Mouse (Mus musculus) kidney, postnatal 0 days (tissue): ENCODE results near the gene Slc6a13. TPM values are rescaled to one million over a fixed set of nuclear protein-coding genes. Genes with fewer than 3 reads are reported as not detected.

Experiments used
- ATAC-seq: fragments of 200-750 bp; cut with Nextera tagmentation; replicated peaks from 2 replicates; pipeline ENCODE4 v1.8.0; 2017; ENCODE audit warnings: low read depth, moderate number of reproducible peaks, moderate TSS enrichment, moderate library complexity; ENCODE audit not compliant: low FRiP score
- DNase-seq: peaks from one replicate; pipeline ENCODE4 v3.0.0-alpha.2; 2016; ENCODE audit warnings: low spot score
- H3K27ac ChIP-seq: fragments of 300-500 bp; sonication (generic); 2 replicates; pipeline ENCODE4 v1.5.1; 2014; ENCODE audit warnings: mild to moderate bottlenecking
- H3K27me3 ChIP-seq: fragments of 300-500 bp; sonication (generic); 2 replicates; pipeline ENCODE4 v1.6.1; 2014; ENCODE audit warnings: low read length, mixed read lengths; ENCODE audit not compliant: insufficient read depth
- H3K36me3 ChIP-seq: fragments of 300-500 bp; sonication (generic); 2 replicates; pipeline ENCODE4 v1.6.1; 2014; ENCODE audit warnings: low read length, mixed read lengths; ENCODE audit not compliant: insufficient read depth
- H3K4me1 ChIP-seq: fragments of 300-500 bp; sonication (generic); replicated peaks from 2 replicates; pipeline ENCODE4 v1.6.1; 2014; ENCODE audit warnings: antibody characterized with exemption, low read length, mixed read lengths; ENCODE audit not compliant: insufficient read depth
- H3K4me2 ChIP-seq: fragments of 300-500 bp; sonication (generic); 2 replicates; pipeline ENCODE4 v1.6.1; 2014; ENCODE audit warnings: mild to moderate bottlenecking, low read length, moderate library complexity, mixed read lengths
- H3K4me3 ChIP-seq: fragments of 300-500 bp; sonication (generic); replicated peaks from 2 replicates; pipeline ENCODE4 v1.5.1; 2014; ENCODE audit warnings: low read depth, low read length
- H3K9ac ChIP-seq: fragments of 300-500 bp; sonication (generic); 2 replicates; pipeline ENCODE4 v1.6.1; 2014; ENCODE audit warnings: low read depth, low read length
- H3K9me3 ChIP-seq: fragments of 300-500 bp; sonication (generic); replicated peaks from 2 replicates; pipeline ENCODE4 v1.6.1; 2016; ENCODE audit warnings: low read length, inconsistent platforms, mixed read lengths
- CTCF ChIP-seq: IDR thresholded peaks from 2 replicates; pipeline ENCODE4 v1.5.1; 2016; ENCODE audit warnings: antibody characterized with exemption, low read depth, mild to moderate bottlenecking, moderate library complexity
- WGBS: fragments of 180-500 bp; shearing (Covaris S2); extraction: QIAGEN DNeasy Blood & Tissue Kit; methylation state at CpG from one replicate; pipeline ENCODE4 v1.1.7; 2014; 5-methylcytosine and 5-hydroxymethylcytosine counted together
- polyA plus RNA-seq: library from polyadenylated mRNA; unstranded; fragments of >200 nt; fragmentation: Nextera tagmentation; extraction: Ambion mirVana; gene quantifications from 2 replicates; pipeline ENCODE4 v1.2.1, GENCODE M21; 2015

Gene Slc6a13
- polyA plus RNA-seq, 1 experiment from 2014 or later = 43.8 TPM

GRCm38 (mm10) chr6:121300504-121300903 lies 477 bp downstream of the Slc6a13 start:
- WGBS = 30% methylated on average over 9 of the region's 9 CpGs
- H3K9ac ChIP-seq = 0 out of 2 replicates have a peak overlapping the region, but pooled peaks have one; percentile 23
- H3K4me3 ChIP-seq = 0 out of 2 replicates have a peak overlapping the region, but pooled peaks have one; percentile 9
- DNase-seq = peak; percentile 17
- no peaks in the 10 kb centered on the region for H3K27me3 ChIP-seq
- peaks cover 7% of the 10 kb centered on the region; the same call in 1 of the 2 replicates for H3K4me1 ChIP-seq
- H3K9me3 ChIP-seq = no peaks in the 10 kb centered on the region
- H3K4me2 ChIP-seq = peak overlapping the region; percentile 42
- TF ChIP-seq CTCF = no peak
- H3K27ac ChIP-seq = peak overlapping the region; percentile 75
- H3K36me3 ChIP-seq = no peaks in the 10 kb centered on the region
- ATAC-seq = peak; percentile 80

GRCm38 (mm10) chr6:121303466-121304220 lies 3.6 kb downstream of the Slc6a13 start:
- H3K9me3 ChIP-seq = no peaks in the 10 kb centered on the region
- H3K27me3 ChIP-seq = no peaks in the 10 kb centered on the region
- no peak overlapping the region for H3K4me3 ChIP-seq
- no peak overlapping the region for H3K9ac ChIP-seq
- DNase-seq = peak; percentile 50
- no peak for TF ChIP-seq CTCF
- no peaks in the 10 kb centered on the region for H3K36me3 ChIP-seq
- WGBS = 59% methylated on average over 10 of the region's 10 CpGs
- H3K4me2 ChIP-seq = no peak overlapping the region
- peak overlapping the region; percentile 56 for H3K27ac ChIP-seq
- peaks cover 7% of the 10 kb centered on the region; the same call in 1 of the 2 replicates for H3K4me1 ChIP-seq
- no peak; the same call in 1 of the 2 replicates for ATAC-seq

GRCm38 (mm10) chr6:121304630-121305029 lies 4.6 kb downstream of the Slc6a13 start:
- no peak for TF ChIP-seq CTCF
- H3K9me3 ChIP-seq = no peaks in the 10 kb centered on the region
- WGBS = 73% methylated on average over 9 of the region's 9 CpGs
- peaks cover 7% of the 10 kb centered on the region; the same call in 1 of the 2 replicates for H3K4me1 ChIP-seq
- no peaks in the 10 kb centered on the region for H3K36me3 ChIP-seq
- peak overlapping the region; percentile 33 for H3K27ac ChIP-seq
- no peak overlapping the region for H3K4me3 ChIP-seq
- H3K27me3 ChIP-seq = no peaks in the 10 kb centered on the region
- ATAC-seq (peak; percentile 75), DNase-seq (no peak)
- no peak overlapping the region for H3K4me2 ChIP-seq
- no peak overlapping the region for H3K9ac ChIP-seq

GRCm38 (mm10) chr6:121305571-121305970 lies 5.5 kb downstream of the Slc6a13 start:
- no peak for ATAC-seq
- H3K4me2 ChIP-seq = no peak overlapping the region
- 83% methylated on average over 3 of the region's 3 CpGs for WGBS
- no peak for TF ChIP-seq CTCF
- DNase-seq = no peak
- H3K36me3 ChIP-seq = no peaks in the 10 kb centered on the region
- H3K27me3 ChIP-seq = no peaks in the 10 kb centered on the region
- H3K27ac ChIP-seq = no peak overlapping the region
- no peaks in the 10 kb centered on the region for H3K9me3 ChIP-seq
- peaks cover 4% of the 10 kb centered on the region; the same call in 1 of the 2 replicates for H3K4me1 ChIP-seq
- no peak overlapping the region for H3K4me3 ChIP-seq
- H3K9ac ChIP-seq = no peak overlapping the region

GRCm38 (mm10) chr6:121310984-121311383 lies 11.0 kb downstream of the Slc6a13 start:
- Histone ChIP-seq H3K9me3 (no peaks in the 10 kb centered on the region), H3K27me3 (no peaks in the 10 kb centered on the region), H3K36me3 (no peaks in the 10 kb centered on the region), H3K4me1 (no peaks in the 10 kb centered on the region), H3K27ac (no peak overlapping the region), H3K4me3 (no peak overlapping the region), H3K4me2 (no peak overlapping the region), H3K9ac (no peak overlapping the region)
- WGBS = 56% methylated on average over 6 of the region's 6 CpGs
- peak; percentile 40 for DNase-seq
- TF ChIP-seq CTCF = no peak
- ATAC-seq = peak; percentile 91

GRCm38 (mm10) chr6:121319099-121319498 lies 19.1 kb downstream of the Slc6a13 start:
- ATAC-seq (no peak), DNase-seq (no peak)
- H3K36me3 ChIP-seq = no peaks in the 10 kb centered on the region
- H3K9ac ChIP-seq = no peak overlapping the region
- H3K4me1 ChIP-seq = 0 out of 2 replicates have a peak, but pooled peaks cover 7% of the 10 kb centered on the region
- no peak overlapping the region for H3K27ac ChIP-seq
- TF ChIP-seq CTCF = peak; percentile 46
- H3K9me3 ChIP-seq = no peaks in the 10 kb centered on the region
- H3K4me3 ChIP-seq = no peak overlapping the region
- H3K27me3 ChIP-seq = no peaks in the 10 kb centered on the region
- H3K4me2 ChIP-seq = no peak overlapping the region
- WGBS = 59% methylated on average over 6 of the region's 6 CpGs
